Mouse (Mus musculus) lung, embryonic 16.5 days (tissue): ENCODE measurements around the gene Trim37. TPM values are rescaled to one million over a fixed set of nuclear protein-coding genes. Genes with fewer than 3 reads are reported as not detected.
"Not testable (repeated sequence)": the region's sequence is repeated elsewhere in the genome, so short reads cannot be mapped to it uniquely, and the experiment has no call there.

Experiments
- ATAC-seq: fragments of 200-750 bp; cut with Nextera tagmentation; 2 replicates; pipeline ENCODE4 v1.8.0; 2017; ENCODE audit warnings: low read depth, mild to moderate bottlenecking, moderate library complexity
- H3K27ac ChIP-seq: fragments of 300-500 bp; sonication (generic); 2 replicates; pipeline ENCODE4 v1.5.1; 2014; ENCODE audit warnings: mild to moderate bottlenecking, control low read depth, low read length
- H3K27me3 ChIP-seq: fragments of 300-500 bp; sonication (generic); 2 replicates; pipeline ENCODE4 v1.6.1; 2014; ENCODE audit warnings: low read depth, low read length, mixed read lengths; ENCODE audit not compliant: control insufficient read depth, insufficient read depth
- H3K36me3 ChIP-seq: fragments of 300-500 bp; sonication (generic); 2 replicates; pipeline ENCODE4 v1.6.1; 2014; ENCODE audit warnings: low read length; ENCODE audit not compliant: control insufficient read depth, insufficient read depth
- H3K4me1 ChIP-seq: fragments of 300-500 bp; sonication (generic); replicated peaks from 2 replicates; pipeline ENCODE4 v1.6.1; 2014; ENCODE audit warnings: low read length, mixed read lengths; ENCODE audit not compliant: control insufficient read depth, insufficient read depth
- H3K4me2 ChIP-seq: fragments of 300-500 bp; sonication (generic); 2 replicates; pipeline ENCODE4 v1.6.1; 2014; ENCODE audit warnings: low read depth, low read length, control low read depth
- H3K4me3 ChIP-seq: fragments of 300-500 bp; sonication (generic); 2 replicates; pipeline ENCODE4 v1.5.1; 2014; ENCODE audit warnings: mild to moderate bottlenecking, low read length, control low read depth
- H3K9ac ChIP-seq: fragments of 300-500 bp; sonication (generic); 2 replicates; pipeline ENCODE4 v1.6.1; 2014; ENCODE audit warnings: low read length, control low read depth
- H3K9me3 ChIP-seq: fragments of 300-500 bp; sonication (generic); 2 replicates; pipeline ENCODE4 v1.6.1; 2016; ENCODE audit warnings: low read length; ENCODE audit not compliant: control insufficient read depth
- WGBS: fragments of 180-500 bp; shearing (Covaris S2); extraction: QIAGEN DNeasy Blood & Tissue Kit; methylation state at CpG from one replicate; pipeline ENCODE4 v1.1.7; 2014; 5-methylcytosine and 5-hydroxymethylcytosine counted together
- microRNA counts: library from miRNA; unstranded; fragments of <30 nt; microRNA quantifications from one replicate; lab custom pipeline; 2016
- microRNA-seq: library from miRNA; unstranded; fragments of <30 nt; microRNA quantifications from one replicate; pipeline ENCODE4, GENCODE M21; 2016
- polyA plus RNA-seq: library from polyadenylated mRNA; unstranded; fragments of >200 nt; fragmentation: Nextera tagmentation; extraction: Ambion mirVana; gene quantifications from 2 replicates; pipeline ENCODE4 v1.2.1, GENCODE M21; 2015

The Trim37 gene
- polyA plus RNA-seq, 1 experiment from 2014 or later, result 28.3 TPM

GRCm38 (mm10) chr11:87257282-87257681 lies 130.4 kb downstream of the Trim37 start:
- Histone ChIP-seq H3K36me3 (no peaks in the 10 kb centered on the region), H3K27me3 (no peaks in the 10 kb centered on the region), H3K4me1 (no peaks in the 10 kb centered on the region), H3K27ac (no peak overlapping the region), H3K9ac (no peak overlapping the region), H3K4me2 (no peak overlapping the region), H3K9me3 (no peaks in the 10 kb centered on the region), H3K4me3 (no peak overlapping the region)
- ATAC-seq, result no peak
- WGBS, result 80% methylated on average over 5 of the region's 5 CpGs

- Histone ChIP-seq H3K9me3 (no peaks in the 10 kb centered on the region), H3K36me3 (no peaks in the 10 kb centered on the region), H3K27ac (no peak overlapping the region), H3K4me2 (no peak overlapping the region), H3K27me3 (no peaks in the 10 kb centered on the region), H3K4me1 (no peaks in the 10 kb centered on the region), H3K4me3 (no peak overlapping the region), H3K9ac (no peak overlapping the region)
- WGBS, result 47% methylated on average over 10 of the region's 10 CpGs
- no peak for ATAC-seq
Measured at GRCm38 (mm10) chr11:87259792-87260191, 132.9 kb downstream of the Trim37 start.

GRCm38 (mm10) chr11:87261705-87262104 lies 134.8 kb downstream of the Trim37 start:
- 67% methylated on average over 4 of the region's 4 CpGs for WGBS

GRCm38 (mm10) chr11:87263946-87264345 lies 137.1 kb downstream of the Trim37 start:
- ATAC-seq, result no peak
- Histone ChIP-seq H3K4me1 (no peaks in the 10 kb centered on the region), H3K27ac (no peak overlapping the region), H3K9ac (no peak overlapping the region), H3K36me3 (no peaks in the 10 kb centered on the region), H3K27me3 (no peaks in the 10 kb centered on the region), H3K9me3 (no peaks in the 10 kb centered on the region), H3K4me2 (no peak overlapping the region), H3K4me3 (no peak overlapping the region)
- 27% methylated on average over 7 of the region's 7 CpGs for WGBS

More at GRCm38 (mm10) chr11:87261705-87262104, 134.8 kb downstream of the Trim37 start:
- not testable (repeated sequence) for H3K4me1 ChIP-seq, H3K9ac ChIP-seq, H3K27me3 ChIP-seq, H3K4me2 ChIP-seq, H3K9me3 ChIP-seq, H3K4me3 ChIP-seq, H3K27ac ChIP-seq, H3K36me3 ChIP-seq, ATAC-seq

- H3K4me3 ChIP-seq, result no peak overlapping the region
- no peaks in the 10 kb centered on the region for H3K27me3 ChIP-seq
- no peaks in the 10 kb centered on the region for H3K9me3 ChIP-seq
- H3K27ac ChIP-seq, result no peak overlapping the region
- H3K4me2 ChIP-seq, result no peak overlapping the region
- no peaks in the 10 kb centered on the region for H3K36me3 ChIP-seq
- H3K9ac ChIP-seq, result no peak overlapping the region
- no peak for ATAC-seq
- WGBS, result 57% methylated on average over 4 of the region's 4 CpGs
- H3K4me1 ChIP-seq, result no peaks in the 10 kb centered on the region
Measured at GRCm38 (mm10) chr11:87266246-87266645, 139.4 kb downstream of the Trim37 start.

GRCm38 (mm10) chr11:87268803-87269202 lies 141.9 kb downstream of the Trim37 start:
- WGBS, result 86% methylated on average over 2 of the region's 2 CpGs

More at GRCm38 (mm10) chr11:87268803-87269202, 141.9 kb downstream of the Trim37 start:
- Histone ChIP-seq H3K4me1 (no peaks in the 10 kb centered on the region), H3K9ac (no peak overlapping the region), H3K4me3 (no peak overlapping the region), H3K27ac (no peak overlapping the region), H3K9me3 (no peaks in the 10 kb centered on the region), H3K36me3 (no peaks in the 10 kb centered on the region), H3K27me3 (no peaks in the 10 kb centered on the region), H3K4me2 (no peak overlapping the region)
- ATAC-seq, result no peak

MicroRNAs within 50 kb of the gene (microRNA counts, 519-probe panel; counts per million panel counts)
- 4,389 counts per million, percentile 89 among the panel's probes with 10 or more counts for microRNA mmu-miR-301a (lab: Ali Mortazavi, UCI)

Small RNAs within 50 kb of the gene (microRNA-seq; reads per million reads assigned to microRNA genes)
- 1,275 reads per million, percentile 77 among the genes with 10 or more reads in this experiment for gene Mir301

Other genes starting within 250 kb of the Trim37 start
- gene Ypel2, start 133.4 kb upstream of the Trim37 start, polyA plus RNA-seq, result 11.4 and 11.8 TPM in 2 replicates
- gene Gdpd1, start 53.0 kb upstream of the Trim37 start, polyA plus RNA-seq, result 25.1 and 28.5 TPM in 2 replicates
- 17.3 and 19.6 TPM in 2 replicates for gene Smg8, start 40.3 kb upstream of the Trim37 start, polyA plus RNA-seq
- gene Prr11, start 18.4 kb upstream of the Trim37 start, polyA plus RNA-seq, result 12.5 and 13.9 TPM in 2 replicates
- 61.7 and 64.4 TPM in 2 replicates for gene Ska2, start 17.8 kb upstream of the Trim37 start, polyA plus RNA-seq
- gene Ppm1e, start 231.9 kb downstream of the Trim37 start, polyA plus RNA-seq, result 2.0 and 2.1 TPM in 2 replicates